Mouse (Mus musculus): ENCODE results near the gene Fancb. TPM values are rescaled to one million over a fixed set of nuclear protein-coding genes. Genes with fewer than 3 reads are reported as not detected.

Fancb gene
- polyA plus RNA-seq, 2 experiments: 3.1 to 6.2 TPM

- H3K27me3 ChIP-seq (ENCODE audit: control insufficient read depth, insufficient read depth, low read length): no peaks in the 10 kb centered on the region
- H3K36me3 ChIP-seq (replicated peaks; ENCODE audit: control insufficient read depth, insufficient read depth, low read depth): no peaks in the 10 kb centered on the region
- DNase-seq (ENCODE audit: low read depth in 3 of 3, low spot score in 3 of 3) (no peak), ATAC-seq (ENCODE audit: insufficient read depth) (no peak)
- TF ChIP-seq CTCF (IDR thresholded peaks at IDR 0.05; ENCODE audit: low read depth) (no peak), EP300 (IDR thresholded peaks at IDR 0.05; ENCODE audit: low read depth) (no peak)
- no peaks in the 10 kb centered on the region for H3K9me3 ChIP-seq (ENCODE audit: control insufficient read depth, low read length)
- H3K4me2 ChIP-seq (ENCODE audit: low read depth): no peak overlapping the region
- no peak overlapping the region for H3K27ac ChIP-seq
- H3K4me3 ChIP-seq (ENCODE audit: insufficient read depth in 1 of 2, low read depth in 2 of 2, low read length in 2 of 2): no peak overlapping the region
- H3K4me1 ChIP-seq (replicated peaks; ENCODE audit: control insufficient read depth in 2 of 2, insufficient read depth in 2 of 2, low read length in 1 of 2): no peaks in the 10 kb centered on the region
- H3K9ac ChIP-seq (replicated peaks): no peak overlapping the region
- 67% methylated on average over 3 of the region's 3 CpGs for WGBS (ENCODE audit: insufficient replicate concordance)
Measured at GRCm38 (mm10) chrX:164965750-164966448, 14.5 kb upstream of the Fancb start.

GRCm38 (mm10) chrX:164971206-164971605 is 9.2 kb upstream of the Fancb start:
- ATAC-seq (ENCODE audit: insufficient read depth): no peak

GRCm38 (mm10) chrX:164978866-164979265 is 1.5 kb upstream of the Fancb start:
- Histone ChIP-seq H3K36me3 (replicated peaks; ENCODE audit: control insufficient read depth, insufficient read depth, low read depth) (no peaks in the 10 kb centered on the region), H3K4me3 (ENCODE audit: insufficient read depth in 1 of 2, low read depth in 2 of 2, low read length in 2 of 2) (no peak overlapping the region), H3K9ac (replicated peaks) (no peak overlapping the region), H3K4me2 (ENCODE audit: low read depth) (peak overlapping the region; percentile 72; the same call in 1 of the 2 replicates), H3K9me3 (ENCODE audit: control insufficient read depth, low read length) (no peaks in the 10 kb centered on the region), H3K4me1 (replicated peaks; ENCODE audit: control insufficient read depth in 2 of 2, insufficient read depth in 2 of 2, low read length in 1 of 2) (peaks cover 0 to 6% of the 10 kb centered on the region in 2 experiments; a peak in 2 of 4 replicates), H3K27ac (no peak overlapping the region), H3K27me3 (ENCODE audit: control insufficient read depth, insufficient read depth, low read length) (no peaks in the 10 kb centered on the region)
- ATAC-seq (ENCODE audit: insufficient read depth) (no peak), DNase-seq (ENCODE audit: low read depth in 3 of 3, low spot score in 3 of 3) (no peak)
- no peak for TF ChIP-seq EP300 (IDR thresholded peaks at IDR 0.05; ENCODE audit: low read depth)
- no peak for TF ChIP-seq CTCF (IDR thresholded peaks at IDR 0.05; ENCODE audit: low read depth)
- WGBS (ENCODE audit: insufficient replicate concordance): 90% methylated on average over 2 of the region's 2 CpGs

More at GRCm38 (mm10) chrX:164971206-164971605, 9.2 kb upstream of the Fancb start:
- no peaks in the 10 kb centered on the region for H3K36me3 ChIP-seq (replicated peaks; ENCODE audit: control insufficient read depth, insufficient read depth, low read depth)
- no peak overlapping the region for H3K9ac ChIP-seq (replicated peaks)
- TF ChIP-seq EP300 (IDR thresholded peaks at IDR 0.05; ENCODE audit: low read depth) (no peak), CTCF (IDR thresholded peaks at IDR 0.05; ENCODE audit: low read depth) (no peak)
- H3K27me3 ChIP-seq (ENCODE audit: control insufficient read depth, insufficient read depth, low read length): no peaks in the 10 kb centered on the region
- H3K9me3 ChIP-seq (ENCODE audit: control insufficient read depth, low read length): no peaks in the 10 kb centered on the region
- no peak overlapping the region for H3K27ac ChIP-seq
- H3K4me2 ChIP-seq (ENCODE audit: low read depth): no peak overlapping the region
- WGBS (ENCODE audit: insufficient replicate concordance): 74% methylated on average over 3 of the region's 3 CpGs
- no peak for DNase-seq (ENCODE audit: low read depth in 3 of 3, low spot score in 3 of 3)
- H3K4me3 ChIP-seq (ENCODE audit: insufficient read depth in 1 of 2, low read depth in 2 of 2, low read length in 2 of 2): no peak overlapping the region
- H3K4me1 ChIP-seq (replicated peaks; ENCODE audit: control insufficient read depth in 2 of 2, insufficient read depth in 2 of 2, low read length in 1 of 2): no peaks in the 10 kb centered on the region

- no peaks in the 10 kb centered on the region for H3K27me3 ChIP-seq (ENCODE audit: control insufficient read depth, insufficient read depth, low read length)
- ATAC-seq (ENCODE audit: insufficient read depth): no peak
- H3K4me1 ChIP-seq (replicated peaks; ENCODE audit: control insufficient read depth in 2 of 2, insufficient read depth in 2 of 2, low read length in 1 of 2): no peaks in the 10 kb centered on the region
- DNase-seq (ENCODE audit: low read depth in 3 of 3, low spot score in 3 of 3): no peak
- H3K36me3 ChIP-seq (replicated peaks; ENCODE audit: control insufficient read depth, insufficient read depth, low read depth): no peaks in the 10 kb centered on the region
- H3K27ac ChIP-seq: no peak overlapping the region
- H3K9me3 ChIP-seq (ENCODE audit: control insufficient read depth, low read length): no peaks in the 10 kb centered on the region
- H3K4me2 ChIP-seq (ENCODE audit: low read depth): no peak overlapping the region
- TF ChIP-seq EP300 (IDR thresholded peaks at IDR 0.05; ENCODE audit: low read depth) (no peak), CTCF (IDR thresholded peaks at IDR 0.05; ENCODE audit: low read depth) (no peak)
- WGBS (ENCODE audit: insufficient replicate concordance): 32% methylated on average over 4 of the region's 4 CpGs
- no peak overlapping the region for H3K9ac ChIP-seq (replicated peaks)
- no peak overlapping the region for H3K4me3 ChIP-seq (ENCODE audit: insufficient read depth in 1 of 2, low read depth in 2 of 2, low read length in 2 of 2)
Measured at GRCm38 (mm10) chrX:165003141-165003540, 22.7 kb downstream of the Fancb start.

GRCm38 (mm10) chrX:165004779-165005324 is 24.5 kb downstream of the Fancb start, which contains the start of gene Gm17604:
Gene Gm17604, minus strand, starts transcription at chrX:165004829.
- no peak for TF ChIP-seq CTCF (IDR thresholded peaks at IDR 0.05; ENCODE audit: low read depth)
- no peak for TF ChIP-seq EP300 (IDR thresholded peaks at IDR 0.05; ENCODE audit: low read depth)
- Histone ChIP-seq H3K9me3 (ENCODE audit: control insufficient read depth, low read length) (no peaks in the 10 kb centered on the region), H3K4me1 (replicated peaks; ENCODE audit: control insufficient read depth in 2 of 2, insufficient read depth in 2 of 2, low read length in 1 of 2) (no peaks in the 10 kb centered on the region), H3K27ac (no peak within 1 kb of the TSS), H3K4me2 (ENCODE audit: low read depth) (no peak within 1 kb of the TSS), H3K4me3 (ENCODE audit: insufficient read depth in 1 of 2, low read depth in 2 of 2, low read length in 2 of 2) (no peak within 1 kb of the TSS), H3K27me3 (ENCODE audit: control insufficient read depth, insufficient read depth, low read length) (no peaks in the 10 kb centered on the region), H3K9ac (replicated peaks) (no peak within 1 kb of the TSS), H3K36me3 (replicated peaks; ENCODE audit: control insufficient read depth, insufficient read depth, low read depth) (no peaks in the 10 kb centered on the region)
- ATAC-seq (ENCODE audit: insufficient read depth) (no peak), DNase-seq (ENCODE audit: low read depth in 3 of 3, low spot score in 3 of 3) (no peak)

Other genes starting within 250 kb of the Fancb start
- gene Mospd2, start 217 bp upstream of the Fancb start, polyA plus RNA-seq (2012; rRNA removed): 3.5 and 5.7 TPM in 2 replicates
- 6.4 and 6.6 TPM in 2 replicates for gene Mospd2, start 217 bp upstream of the Fancb start, polyA plus RNA-seq (2014; fragmentation: Nextera tagmentation; extraction: Ambion mirVana)
- not detected in 2 replicates for gene Gm17604, start 24.2 kb downstream of the Fancb start, polyA plus RNA-seq (2012; rRNA removed)
- gene Gm17604, start 24.2 kb downstream of the Fancb start, polyA plus RNA-seq (2014; fragmentation: Nextera tagmentation; extraction: Ambion mirVana): not detected in 2 replicates